Mouse (Mus musculus) thymus, adult 18-20 months (tissue): ENCODE measurements around the gene Ccser2.

Source experiments
- DNase-seq, 2 experiments: peaks; one replicate each; pipeline ENCODE4 v3.0.0; 2022; ENCODE audit warnings: mixed read lengths in 2 of 2

Gene Ccser2

DNA sequence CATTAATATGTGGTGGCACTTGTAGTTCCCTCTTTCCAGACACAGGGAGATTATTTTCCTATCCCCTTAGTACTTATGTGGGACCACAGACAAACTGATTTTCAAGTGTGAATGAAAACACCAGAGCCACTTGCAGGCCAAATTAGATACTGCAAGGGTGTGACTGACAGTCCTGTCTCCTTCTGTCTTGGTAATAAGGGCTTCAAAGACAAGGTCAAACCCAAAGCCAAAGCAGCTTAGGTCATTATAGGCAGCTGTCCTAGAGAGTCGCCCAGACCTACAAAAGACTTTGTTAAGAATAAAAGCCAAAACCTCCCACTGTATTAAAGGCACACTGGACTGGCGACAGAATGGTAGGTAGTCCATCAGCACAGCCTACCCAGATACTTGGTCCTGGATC is 30.6 kb downstream of the Ccser2 start:
- no peak for DNase-seq

DNA sequence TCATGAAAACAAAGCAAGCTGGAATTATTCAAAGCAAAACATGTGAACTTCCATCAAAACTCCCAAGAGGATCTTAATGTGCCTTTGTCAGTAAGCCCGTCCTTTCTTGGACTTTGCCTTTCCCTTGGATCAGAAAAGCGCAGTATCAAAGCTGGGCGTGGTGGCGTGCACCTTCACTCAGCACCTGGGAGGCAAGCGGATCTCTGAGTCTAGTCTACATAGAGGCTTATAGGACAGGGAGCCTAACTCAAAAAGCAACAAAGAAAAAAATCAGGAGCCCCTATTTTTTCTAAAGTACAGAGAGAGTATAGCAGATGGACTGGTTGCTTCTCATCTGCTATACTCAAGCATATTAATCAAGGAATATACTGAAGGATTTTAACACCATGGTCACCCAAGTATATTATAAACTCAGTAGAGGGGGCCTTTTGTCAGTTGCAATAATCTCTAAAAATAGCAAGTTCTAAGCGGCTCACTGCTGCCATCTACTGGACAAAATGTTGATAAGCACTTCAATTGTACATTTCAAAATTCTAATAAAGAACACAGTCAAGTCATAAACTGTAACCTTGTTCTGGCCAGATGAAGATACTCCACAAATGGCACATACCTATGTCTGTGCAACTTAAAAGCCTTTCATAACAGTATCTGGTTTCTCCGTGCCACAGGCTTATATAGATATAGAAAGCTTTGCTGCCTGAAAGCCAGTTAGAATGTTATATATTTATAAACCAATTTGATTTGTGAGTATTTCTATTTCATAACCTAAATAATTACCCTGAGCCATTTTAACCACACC is 31.3 kb downstream of the Ccser2 start:
- no peak for DNase-seq

DNA sequence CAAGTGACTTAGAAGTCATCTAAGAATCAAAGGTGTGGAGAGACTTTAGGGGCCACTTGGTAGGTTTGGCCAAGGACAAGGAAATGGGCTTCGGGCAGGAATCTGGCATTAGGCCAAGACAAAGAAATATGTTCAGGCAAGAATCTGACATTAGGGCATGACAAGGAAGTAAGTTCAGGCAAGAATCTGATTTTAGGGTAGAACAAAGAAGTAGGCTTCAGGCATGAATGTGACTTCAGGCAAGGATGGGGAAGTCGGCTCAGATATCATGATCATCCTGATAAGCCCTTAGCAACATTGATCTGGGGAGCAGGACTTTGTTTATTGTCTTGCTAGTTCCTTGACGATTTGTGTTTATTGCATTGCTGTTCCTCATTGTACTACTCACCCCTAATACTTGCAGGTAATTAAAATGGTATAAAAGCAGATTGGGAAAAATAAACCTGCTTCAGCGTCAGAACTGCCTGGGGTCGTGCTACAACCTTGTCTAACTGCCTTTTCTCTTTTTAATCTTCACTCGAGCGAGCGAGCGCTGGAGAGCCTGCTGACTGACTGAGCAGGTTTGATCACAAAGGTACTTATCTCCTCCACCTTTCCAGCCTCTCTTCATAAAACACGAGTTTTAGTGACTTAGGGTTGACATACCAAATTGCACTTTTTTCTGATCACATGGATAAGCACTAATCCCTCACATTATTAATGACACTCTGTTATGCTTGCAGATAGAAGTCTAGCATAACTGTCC is 35.8 kb downstream of the Ccser2 start:
- DNase-seq: no peak

GRCm38 (mm10) chr14:36932038-36932437 is 36.5 kb downstream of the Ccser2 start:
- DNase-seq: no peak

GRCm38 (mm10) chr14:36923383-36923782 is 45.2 kb downstream of the Ccser2 start:
- no peak for DNase-seq

DNA sequence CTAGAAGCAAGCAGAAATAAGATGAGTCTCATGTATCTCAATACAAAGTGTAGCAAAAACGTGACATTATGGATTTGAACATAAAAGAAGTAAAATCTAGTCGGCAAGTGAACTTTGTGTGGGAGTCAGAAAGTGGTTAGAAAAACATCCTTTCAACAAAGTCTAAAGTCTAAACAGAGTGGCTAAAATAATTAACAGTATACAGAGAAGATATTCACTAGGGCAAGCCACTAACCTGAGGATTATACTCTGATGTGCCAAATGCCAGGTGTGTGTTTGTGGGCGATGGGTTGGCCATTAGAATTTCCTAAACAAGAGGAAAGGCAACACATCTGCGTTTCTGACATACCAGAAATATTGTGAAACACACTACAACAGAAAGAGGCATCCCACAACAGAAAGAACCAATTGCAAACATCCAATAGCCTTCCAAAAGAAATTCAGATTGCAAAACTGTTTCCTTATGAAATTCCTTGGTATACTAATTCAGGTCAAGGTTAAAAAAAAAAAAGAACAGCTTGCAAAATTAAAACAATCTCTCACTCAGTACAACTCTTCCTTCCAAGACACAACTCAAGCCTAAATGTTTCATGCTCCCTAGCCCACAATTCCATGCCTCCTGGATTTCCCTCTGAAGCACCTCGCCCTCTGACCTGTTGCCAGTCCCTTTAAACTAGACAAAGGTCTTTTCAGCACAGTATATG is 47.1 kb downstream of the Ccser2 start:
- DNase-seq: no peak

GRCm38 (mm10) chr14:36919886-36920285 is 48.7 kb downstream of the Ccser2 start:
- DNase-seq: no peak

DNA sequence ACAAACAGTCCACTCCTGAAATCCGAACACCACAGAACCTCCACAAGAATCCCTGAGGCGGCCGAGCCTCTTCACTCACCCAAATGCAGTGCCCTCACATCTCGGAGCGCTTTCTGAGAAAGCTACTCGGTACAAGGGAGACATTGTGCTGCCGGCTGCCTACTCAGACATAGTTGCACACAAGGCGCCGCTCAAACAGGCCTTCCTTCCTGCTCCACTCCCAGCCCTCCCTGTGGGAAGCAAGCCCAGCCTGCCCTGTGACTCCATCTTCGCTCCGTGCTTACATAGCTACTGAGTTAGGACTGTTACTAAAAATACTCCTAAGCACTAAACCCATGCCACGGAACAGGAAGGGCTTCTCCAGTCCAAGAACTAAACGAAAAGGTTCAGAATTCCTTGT is 49.4 kb downstream of the Ccser2 start:
- no peak for DNase-seq

DNA sequence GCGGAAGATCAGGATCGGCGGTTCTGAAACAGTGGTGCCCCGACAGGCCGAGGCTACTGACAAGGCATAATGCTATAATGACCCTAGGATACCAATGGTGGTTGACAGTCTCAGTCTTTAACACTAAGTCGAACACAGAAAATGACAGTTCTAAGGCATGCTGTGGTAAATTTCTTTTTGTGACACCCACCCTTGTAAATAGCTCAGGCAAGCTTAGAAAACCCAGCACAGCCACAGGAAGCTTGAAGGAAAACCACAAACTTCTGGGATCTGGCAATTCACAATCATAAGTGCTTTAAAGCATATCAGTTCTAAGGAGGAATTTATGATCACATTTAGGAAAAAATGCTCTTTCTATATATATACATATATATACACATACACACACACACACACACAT is 53.4 kb downstream of the Ccser2 start:
- DNase-seq: no peak

- no peak for DNase-seq
Measured at GRCm38 (mm10) chr14:36914473-36915005, 54.0 kb downstream of the Ccser2 start.

GRCm38 (mm10) chr14:36911738-36912137 is 56.8 kb downstream of the Ccser2 start:
- DNase-seq: no peak

DNA sequence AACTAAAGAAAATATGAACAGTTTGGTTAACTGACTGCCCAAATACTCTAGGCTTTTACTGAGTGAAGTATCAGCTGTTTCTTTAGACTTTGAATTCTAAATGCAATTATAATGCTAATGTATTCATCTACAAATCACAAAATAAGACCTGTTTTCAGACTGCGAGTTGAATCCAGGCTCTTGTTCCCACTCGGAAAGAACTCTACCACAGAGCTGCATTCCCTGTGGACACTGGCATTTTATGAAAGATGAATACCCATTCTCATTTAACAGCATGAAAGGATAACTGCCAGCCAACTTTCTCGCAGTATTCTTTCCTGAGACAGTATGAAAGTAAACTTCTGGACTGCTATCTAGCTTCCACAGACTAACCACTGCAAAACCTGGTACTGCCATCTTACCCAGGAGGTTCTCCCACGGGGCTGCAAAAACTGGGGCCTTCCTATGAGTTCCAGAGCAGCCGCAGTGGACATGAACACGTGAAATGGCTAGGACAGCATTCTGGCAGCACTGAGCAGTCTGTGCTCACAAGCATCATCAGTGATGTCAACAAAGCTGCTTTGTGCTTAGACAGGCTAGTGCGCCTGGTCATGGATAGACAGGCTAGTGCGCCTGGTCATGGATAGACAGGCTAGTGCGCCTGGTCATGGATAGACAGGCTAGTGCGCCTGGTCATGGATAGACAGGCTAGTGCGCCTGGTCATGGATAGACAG is 62.6 kb downstream of the Ccser2 start:
- DNase-seq: no peak

GRCm38 (mm10) chr14:36904206-36904605 is 64.4 kb downstream of the Ccser2 start:
- DNase-seq: no peak

DNA sequence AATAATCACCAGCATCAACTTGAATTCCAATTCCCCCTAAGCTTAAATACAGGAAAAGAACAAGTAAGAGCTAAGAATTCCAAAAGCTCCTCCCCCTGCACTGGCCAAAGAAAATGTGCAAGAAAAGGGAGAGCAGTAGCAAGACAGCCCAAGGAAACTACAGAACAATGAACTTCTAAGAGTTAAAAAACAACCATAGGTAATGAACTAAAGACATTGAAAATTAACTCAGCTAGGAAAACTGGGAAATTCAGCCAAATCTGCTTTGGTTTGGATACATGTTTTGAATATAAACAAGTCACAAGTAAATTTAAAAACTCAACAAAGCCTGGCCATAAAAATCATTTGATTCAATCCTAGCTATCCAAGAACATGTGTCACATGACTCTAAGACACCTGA is 67.7 kb downstream of the Ccser2 start:
- DNase-seq: no peak

DNA sequence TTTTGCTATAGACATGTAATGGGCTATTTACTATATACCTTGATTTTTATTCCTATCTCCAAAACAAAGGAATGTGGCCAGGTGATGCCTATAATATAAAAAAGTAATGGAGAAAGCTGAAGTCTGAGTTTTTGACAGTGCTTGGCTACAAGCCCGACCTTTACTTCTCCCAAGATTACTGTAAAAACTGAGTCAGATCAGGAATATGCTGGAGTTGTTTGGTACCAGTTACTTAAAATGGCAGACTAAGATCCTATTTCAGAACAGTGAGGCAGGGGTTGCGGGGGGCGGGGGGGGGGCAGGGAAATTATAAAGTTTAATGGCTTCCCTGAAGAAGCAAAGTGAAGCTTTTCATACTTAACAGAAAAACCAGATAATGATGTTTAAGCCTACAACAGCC is 73.9 kb downstream of the Ccser2 start:
- no peak for DNase-seq

- DNase-seq: no peak
Measured at GRCm38 (mm10) chr14:36892762-36893358, 75.7 kb downstream of the Ccser2 start.

DNA sequence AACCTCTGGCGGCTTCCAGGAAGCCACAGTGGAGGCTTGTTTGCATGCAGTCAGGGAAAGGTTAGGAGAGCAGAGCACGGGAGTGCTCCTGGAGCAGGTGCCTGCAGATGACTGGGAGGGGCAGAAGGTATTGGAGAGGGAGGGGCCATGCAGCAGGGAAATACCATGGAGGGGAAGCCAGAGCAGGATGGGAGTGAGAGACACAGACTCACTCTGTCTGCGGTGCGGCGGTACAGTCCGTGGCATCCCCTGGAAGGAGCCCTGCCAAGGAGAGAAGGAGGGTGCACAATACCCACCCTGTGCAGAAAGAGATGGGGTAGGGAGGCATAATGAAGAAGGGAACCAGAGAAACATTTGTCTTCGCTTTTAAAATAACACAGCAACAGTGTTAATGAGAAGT is 78.4 kb downstream of the Ccser2 start:
- DNase-seq: no peak

GRCm38 (mm10) chr14:36885680-36886079 is 82.9 kb downstream of the Ccser2 start:
- no peak for DNase-seq

- no peak for DNase-seq
Measured at GRCm38 (mm10) chr14:36885117-36885516, 83.5 kb downstream of the Ccser2 start.

DNA sequence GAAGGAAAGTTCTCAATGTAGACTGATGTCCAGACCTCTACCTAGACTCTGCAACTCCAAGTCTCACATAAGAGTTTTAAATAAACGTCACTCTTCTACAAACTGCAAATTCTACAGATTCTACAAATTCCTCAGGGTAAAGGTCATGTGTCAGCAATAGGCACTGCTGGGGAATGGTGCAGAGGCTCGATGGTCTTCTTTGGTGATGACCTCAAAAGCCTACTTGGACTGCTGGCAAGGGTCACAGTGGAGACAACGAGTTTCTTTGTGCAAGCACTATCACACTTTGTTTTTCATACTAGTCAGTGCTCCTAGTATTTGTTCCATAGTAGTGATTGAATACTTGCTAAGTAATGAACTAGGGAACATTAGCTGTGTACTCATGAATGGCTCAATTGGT is 85.0 kb downstream of the Ccser2 start:
- DNase-seq: no peak

DNA sequence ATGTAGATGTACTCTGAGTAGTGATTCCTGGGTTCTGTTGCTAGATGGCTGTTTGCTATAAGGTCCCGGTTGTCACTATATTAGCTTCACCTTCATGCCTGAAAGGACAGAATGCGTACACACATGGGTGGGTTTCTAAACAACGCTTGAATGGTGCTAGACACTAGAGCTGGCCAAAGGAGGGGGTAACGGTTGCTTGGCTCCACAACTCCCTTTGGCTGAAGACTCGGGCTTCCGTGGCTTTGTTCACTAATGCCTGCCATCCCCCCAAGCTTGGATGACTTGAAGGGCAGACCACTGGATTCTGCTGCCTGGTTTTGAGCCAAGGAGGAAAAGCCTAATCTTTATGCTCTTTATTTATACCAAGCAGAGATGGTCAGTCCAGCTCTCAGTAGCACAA is 98.3 kb downstream of the Ccser2 start:
- no peak for DNase-seq

GRCm38 (mm10) chr14:36868769-36869362 is 99.7 kb downstream of the Ccser2 start:
- DNase-seq: no peak
